Mouse (Mus musculus) lung, adult 2 months (tissue): ENCODE measurements at regions not wholly inside any gene's neighbourhood (a gene's known extent, or its start where the extent isn't known, plus 50 kb on each side); places are given as distances from the start of the nearest gene placed in this dataset.

ENCODE experiments used
- CTCF ChIP-seq: fragments of 200-500 bp; IDR thresholded peaks from 2 replicates; pipeline ENCODE4 v1.5.1; 2011; ENCODE audit warnings: mild to moderate bottlenecking, low read length, control low read depth; ENCODE audit not compliant: insufficient read depth
- POLR2A ChIP-seq: fragments of 200-500 bp; IDR thresholded peaks from 2 replicates; pipeline ENCODE4 v1.6.1; 2011; ENCODE audit warnings: low read depth, mild to moderate bottlenecking, control low read depth, low read length, borderline replicate concordance; ENCODE audit errors: extremely low read depth

DNA sequence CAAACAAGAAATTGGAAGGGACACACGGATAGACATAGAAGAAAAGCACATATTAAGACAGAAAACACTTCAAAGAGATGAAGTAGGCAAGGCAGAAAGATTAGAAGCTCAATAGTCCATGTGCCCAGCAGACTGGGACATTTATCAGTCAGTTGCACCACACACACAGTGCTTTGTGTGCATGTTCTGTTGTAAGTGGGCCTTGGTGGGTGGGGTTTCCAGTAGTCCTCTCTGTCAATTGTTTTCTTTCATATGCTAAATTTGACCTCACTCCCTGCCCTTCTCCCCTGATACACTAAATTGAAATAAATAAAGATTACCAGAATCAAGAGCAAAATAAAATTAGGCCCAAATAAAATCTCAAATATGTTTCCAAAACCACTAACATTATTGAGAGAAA lies 546.0 kb upstream of the Cited2 start:
- no peak for TF ChIP-seq POLR2A
- TF ChIP-seq CTCF = no peak
